Mouse (Mus musculus) erythroblast, adult 5-6 weeks (primary cell): Measurements from ENCODE around the gene Acox1. TPM values are rescaled to one million over a fixed set of nuclear protein-coding genes. Genes with fewer than 3 reads are reported as not detected.

Experiments used
- ATAC-seq: replicated peaks from 2 replicates; pipeline ENCODE4 v1.8.0; 2016; ENCODE audit warnings: moderate number of reproducible peaks, mild to moderate bottlenecking, moderate TSS enrichment, inconsistent platforms; ENCODE audit not compliant: poor library complexity, low FRiP score, severe bottlenecking
- total RNA-seq, 2 experiments: library from RNA; stranded (forward) in 1 of 2; stranded (reverse) in 1 of 2; fragments of 150-400 nt in 1 of 2; fragments of 200-764, 138-1000 nt in 1 of 2; gene quantifications; 2 replicates each; pipeline versions ENCODE4 v1.2.3 to v1.2.4; 2015 to 2017; ENCODE audit warnings: low replicate concordance in 2 of 2

Gene Acox1
- 8.3 and 8.6 TPM in 2 replicates for total RNA-seq (2015; ENCODE audit: low replicate concordance)
- total RNA-seq (2017; ENCODE audit: low replicate concordance) = 11.3 and 12.7 TPM in 2 replicates

- ATAC-seq = peak; percentile 91
These were observed at the start of gene Acox1, which contains the start of gene Ten1 for GRCm38 (mm10) chr11:116198639-116199531. Gene Acox1, minus strand, starts transcription at chr11:116199045. Gene Ten1, plus strand, starts transcription at chr11:116198855.

- ATAC-seq = no peak
These were observed 48.8 kb upstream of the Acox1 start for GRCm38 (mm10) chr11:116247502-116248222.

DNA sequence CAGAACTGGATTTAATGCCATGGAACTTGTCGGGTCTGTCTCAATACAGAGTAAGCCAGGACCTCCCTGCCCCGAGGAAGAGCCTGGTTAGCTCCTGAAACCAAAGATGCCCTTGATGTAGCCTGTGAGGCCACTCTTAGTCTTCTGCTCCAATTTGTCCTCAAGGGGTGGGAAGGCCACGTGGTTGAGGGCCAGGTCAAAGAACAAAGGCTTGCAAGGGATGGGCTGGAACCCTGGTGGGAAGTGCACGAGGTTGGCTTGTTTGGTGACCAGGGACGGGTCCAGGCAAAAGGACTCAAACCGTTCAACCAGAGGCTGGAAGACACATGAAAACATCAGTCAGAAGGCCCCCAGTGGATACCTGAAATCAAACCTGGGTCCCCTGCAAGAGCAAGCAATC is 46.8 kb upstream of the Acox1 start:
- ATAC-seq = no peak

DNA sequence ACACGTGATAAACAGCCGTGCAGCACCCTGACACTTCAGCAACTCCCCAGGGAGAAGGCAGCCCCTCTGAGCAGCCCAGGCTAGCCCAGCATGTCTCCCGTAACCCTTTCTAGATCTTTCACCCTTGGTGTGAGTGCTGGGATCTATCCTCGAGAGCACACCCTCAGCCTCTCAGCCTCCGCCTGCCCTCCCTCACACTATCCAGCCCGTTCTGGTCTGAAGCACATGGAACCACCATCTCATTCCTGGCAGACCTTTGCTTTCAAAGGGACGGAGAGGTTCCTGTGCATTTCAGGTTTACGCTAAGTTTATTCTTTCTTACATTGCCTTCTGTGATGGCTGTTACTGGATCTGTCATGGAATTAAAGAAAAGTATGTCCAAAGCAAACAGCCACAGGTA is 45.7 kb upstream of the Acox1 start:
- ATAC-seq = no peak

DNA sequence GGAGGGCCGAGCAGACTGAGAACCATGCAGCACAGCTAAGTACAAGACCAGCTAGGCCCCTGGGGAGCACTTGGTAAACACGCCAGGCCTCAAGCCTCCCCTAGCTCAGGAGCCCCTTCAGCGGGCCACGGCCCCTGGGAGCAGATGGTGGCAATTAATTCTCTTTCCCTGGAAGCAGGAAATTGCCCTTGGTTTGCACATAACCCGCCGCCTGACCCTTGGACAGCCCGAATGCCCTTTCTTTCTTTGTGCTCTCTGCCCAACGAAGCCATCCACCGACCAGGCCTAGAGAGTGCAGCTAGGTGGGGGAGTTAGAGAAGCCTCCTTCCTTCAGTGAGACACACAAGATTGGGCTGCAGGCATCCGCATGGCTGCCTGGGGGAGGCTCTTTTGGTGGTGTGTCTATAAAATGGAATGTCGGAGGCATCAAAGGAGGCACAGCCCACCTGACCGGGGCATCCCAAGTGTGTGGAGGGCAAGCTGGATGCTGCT is 42.9 kb upstream of the Acox1 start:
- ATAC-seq = no peak

DNA sequence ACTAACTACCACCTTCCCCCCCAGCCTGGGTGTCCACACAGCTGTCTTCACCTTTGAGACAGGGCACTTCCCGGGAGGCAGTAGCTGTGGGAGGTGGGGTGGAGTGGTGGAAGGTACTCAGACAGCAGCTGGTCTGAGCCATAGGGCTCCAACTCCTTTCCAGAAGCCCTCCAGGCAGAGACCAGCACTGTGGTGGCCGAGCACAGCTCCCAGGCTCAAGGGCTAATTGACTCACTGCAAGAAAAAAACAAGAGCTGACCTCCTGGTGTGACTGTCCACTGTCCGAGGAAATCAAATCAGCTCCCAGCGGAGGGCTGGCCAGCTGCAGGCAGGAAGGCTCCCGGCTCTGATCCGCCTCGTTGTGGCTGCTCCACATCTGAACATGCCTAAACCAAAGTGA is 41.0 kb upstream of the Acox1 start:
- ATAC-seq = no peak

DNA sequence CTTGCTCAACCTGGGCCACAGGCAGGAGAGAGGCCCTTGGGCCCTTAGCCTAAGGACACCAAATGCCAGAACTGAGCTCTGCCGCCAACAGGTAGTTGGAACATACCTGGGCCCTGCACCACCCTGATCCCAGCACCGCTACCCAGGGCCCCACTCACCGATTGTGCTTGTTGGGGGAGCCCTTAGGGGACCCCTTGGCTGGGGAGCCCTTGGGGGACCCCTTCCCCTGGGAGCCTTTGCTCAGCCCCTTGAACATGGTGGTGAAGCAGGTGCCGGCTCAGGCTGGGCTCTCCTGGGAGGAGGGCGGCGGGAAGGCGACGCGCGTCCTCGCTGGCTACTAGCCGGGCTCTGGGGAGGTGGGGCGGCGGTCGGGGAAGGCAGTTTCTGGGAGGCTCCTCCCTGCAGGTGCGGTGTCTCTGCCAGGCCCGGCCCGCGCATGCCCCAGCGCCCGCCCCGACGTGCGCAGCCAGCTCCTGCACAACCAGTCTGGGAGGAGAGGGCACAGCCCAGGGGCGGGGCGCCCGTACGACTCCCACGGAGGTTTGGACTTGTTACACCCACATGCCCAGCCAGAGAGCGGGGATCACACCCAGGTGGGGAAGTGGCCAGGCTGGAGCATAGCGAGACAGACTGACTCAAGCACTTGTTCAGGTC is 39.0 kb upstream of the Acox1 start, which contains the start of gene Evpl:
TSS of gene Evpl (minus strand) at position 336 of the 654 bp plus-strand sequence.
- peak; percentile 47 for ATAC-seq

DNA sequence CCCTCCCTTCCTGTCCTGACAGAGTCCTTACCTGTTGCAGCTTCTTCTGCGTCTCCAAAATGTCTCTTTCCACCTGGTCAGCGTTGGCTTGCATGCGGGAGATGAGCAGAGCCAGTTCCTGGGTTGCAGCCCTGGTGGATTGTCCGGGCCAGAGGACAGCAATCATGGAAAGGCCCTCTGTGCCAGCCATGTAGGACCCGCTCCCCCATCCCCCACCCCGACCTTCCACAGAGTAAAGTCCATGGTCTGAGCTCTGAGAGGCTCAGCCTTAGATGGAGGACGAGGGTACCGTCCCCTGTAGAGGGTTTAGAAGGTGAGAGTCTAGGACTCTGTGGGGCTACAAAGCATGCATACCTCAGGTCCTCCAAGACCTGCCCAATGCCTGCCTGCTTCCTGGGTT is 36.1 kb upstream of the Acox1 start:
- ATAC-seq = no peak

DNA sequence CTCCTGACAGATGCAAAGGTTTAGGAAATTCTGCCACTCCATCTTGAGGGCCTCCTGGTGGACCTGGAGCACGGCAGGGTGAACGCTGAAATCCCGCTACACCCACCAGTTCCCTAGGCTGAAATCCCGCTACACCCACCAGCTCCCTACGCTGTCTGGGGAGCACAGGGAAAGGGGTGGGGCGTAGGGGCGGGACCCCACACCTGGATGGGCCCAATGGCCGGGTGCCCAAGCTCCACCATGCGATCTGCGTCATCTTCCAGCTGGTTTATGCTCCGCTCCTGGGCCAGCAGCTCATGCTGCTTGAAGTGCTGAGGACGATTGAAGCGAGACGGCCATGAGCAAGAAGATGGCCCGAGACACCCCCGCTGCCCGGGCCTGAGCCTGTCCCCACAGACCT is 33.6 kb upstream of the Acox1 start:
- ATAC-seq = no peak

DNA sequence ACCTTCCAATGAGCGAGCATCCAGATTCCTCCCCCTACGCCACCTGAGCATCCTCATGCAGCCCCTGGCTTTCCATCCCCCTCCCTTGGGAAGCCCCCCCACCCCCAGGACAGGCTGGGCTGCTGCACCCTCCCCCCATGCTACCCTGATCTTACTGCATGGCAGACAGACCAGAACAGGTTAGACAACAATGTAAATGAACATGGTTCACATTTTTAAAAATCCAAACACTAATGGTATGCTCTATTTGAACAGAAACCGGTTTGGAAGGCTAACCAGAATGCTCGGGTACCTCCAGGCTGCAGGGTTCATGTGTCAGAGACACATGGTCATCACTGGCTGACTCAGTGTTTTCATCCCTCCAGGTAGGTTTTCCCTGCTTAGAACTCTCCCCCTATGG is 29.9 kb upstream of the Acox1 start:
- ATAC-seq = no peak

GRCm38 (mm10) chr11:116226414-116226813 is 27.6 kb upstream of the Acox1 start:
- peak; percentile 65 for ATAC-seq

GRCm38 (mm10) chr11:116222740-116223059 is 23.9 kb upstream of the Acox1 start:
- no peak for ATAC-seq

GRCm38 (mm10) chr11:116221931-116222739 is 23.3 kb upstream of the Acox1 start:
- no peak for ATAC-seq

GRCm38 (mm10) chr11:116219885-116220284 is 21.0 kb upstream of the Acox1 start:
- ATAC-seq = no peak

GRCm38 (mm10) chr11:116218737-116219400 is 20.0 kb upstream of the Acox1 start:
- ATAC-seq = no peak

GRCm38 (mm10) chr11:116218263-116218662 is 19.4 kb upstream of the Acox1 start:
- ATAC-seq = no peak

DNA sequence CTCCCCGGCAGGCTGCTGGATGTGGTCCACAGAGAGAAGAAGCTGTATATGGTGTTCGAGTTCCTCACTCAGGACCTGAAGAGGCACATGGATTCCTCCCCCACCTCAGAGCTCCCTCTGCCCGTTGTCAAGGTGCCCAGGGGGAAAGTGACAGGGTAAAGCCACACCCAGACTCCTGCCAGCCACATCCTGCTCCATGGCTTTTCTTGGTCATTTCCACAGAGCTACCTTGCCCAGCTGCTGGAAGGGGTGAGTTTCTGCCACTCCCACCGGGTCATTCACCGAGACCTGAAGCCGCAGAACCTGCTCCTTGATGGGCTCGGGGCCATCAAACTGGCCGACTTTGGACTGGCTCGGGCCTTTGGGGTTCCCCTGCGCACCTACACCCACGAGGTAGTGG is 17.7 kb upstream of the Acox1 start:
- no peak for ATAC-seq

DNA sequence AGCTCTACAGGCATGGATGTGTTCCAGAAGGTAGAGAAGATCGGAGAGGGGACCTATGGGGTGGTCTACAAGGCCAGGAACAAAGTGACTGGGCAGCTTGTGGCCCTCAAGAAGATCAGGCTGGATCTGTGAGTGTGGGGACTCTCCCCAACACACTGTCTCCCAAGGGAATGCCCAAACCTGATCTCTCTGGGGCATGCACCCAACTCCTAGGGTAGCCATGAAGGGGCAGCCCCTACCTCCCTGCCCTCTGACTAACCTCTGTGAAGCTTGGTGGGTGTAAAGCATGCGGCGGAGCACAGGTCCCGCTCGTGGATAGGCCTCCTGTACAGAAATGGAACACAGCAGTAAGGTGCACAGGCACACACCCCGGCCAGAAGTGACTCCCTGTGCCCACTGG is 17.1 kb upstream of the Acox1 start:
- ATAC-seq = no peak

DNA sequence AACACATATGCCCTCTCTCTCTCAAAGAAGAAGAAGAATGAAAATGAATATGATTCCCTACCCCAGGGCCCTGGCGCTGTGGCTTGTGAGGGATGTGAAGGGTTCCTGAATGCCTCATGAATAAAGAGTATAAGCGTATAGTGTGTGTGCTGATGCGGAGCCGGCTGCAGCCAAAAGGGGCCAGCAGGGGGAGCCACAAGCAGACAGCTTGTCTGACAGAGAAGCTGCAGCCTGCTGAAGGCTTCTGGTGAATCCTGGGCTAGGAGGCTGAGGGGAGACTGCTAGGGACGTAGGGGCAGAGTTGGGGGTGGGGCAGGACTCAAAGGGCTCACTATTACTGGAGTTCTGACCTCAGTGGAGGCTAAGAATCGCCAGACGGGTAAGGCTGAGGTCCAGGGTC is 16.3 kb upstream of the Acox1 start:
- no peak for ATAC-seq
